Mouse (Mus musculus) hindbrain, embryonic 11.5 days (tissue): ENCODE measurements around the gene Gm49361. TPM values are rescaled to one million over a fixed set of nuclear protein-coding genes. Genes with fewer than 3 reads are reported as not detected.
A peak's percentile ranks its signal among the peaks of the same experiment; 100 is the strongest.

Source experiments
- ATAC-seq: fragments of 200-750 bp; cut with Nextera tagmentation; 2 replicates; pipeline ENCODE4 v1.8.0; 2017; ENCODE audit warnings: mild to moderate bottlenecking, moderate TSS enrichment, moderate library complexity; ENCODE audit not compliant: low FRiP score
- DNase-seq: peaks from one replicate; pipeline ENCODE4 v3.0.0-alpha.2; 2015; ENCODE audit warnings: low spot score
- H3K27ac ChIP-seq: fragments of 300-500 bp; sonication (generic); 2 replicates; pipeline ENCODE4 v1.5.1; 2014; ENCODE audit warnings: mild to moderate bottlenecking, low read depth, low read length
- H3K27me3 ChIP-seq: fragments of 300-500 bp; sonication (generic); 2 replicates; pipeline ENCODE4 v1.6.1; 2014; ENCODE audit warnings: mild to moderate bottlenecking, low read length, moderate library complexity, mixed read lengths; ENCODE audit not compliant: control insufficient read depth, insufficient read depth
- H3K36me3 ChIP-seq: fragments of 300-500 bp; sonication (generic); 2 replicates; pipeline ENCODE4 v1.6.1; 2014; ENCODE audit warnings: mild to moderate bottlenecking, low read length, moderate library complexity, mixed read lengths; ENCODE audit not compliant: control insufficient read depth, insufficient read depth
- H3K4me1 ChIP-seq: fragments of 300-500 bp; sonication (generic); replicated peaks from 2 replicates; pipeline ENCODE4 v1.6.1; 2014; ENCODE audit warnings: low read length, mixed read lengths; ENCODE audit not compliant: control insufficient read depth, insufficient read depth
- H3K4me2 ChIP-seq: fragments of 300-500 bp; sonication (generic); replicated peaks from 2 replicates; pipeline ENCODE4 v1.6.1; 2014; ENCODE audit warnings: mild to moderate bottlenecking, low read depth, low read length
- H3K4me3 ChIP-seq: fragments of 300-500 bp; sonication (generic); 2 replicates; pipeline ENCODE4 v1.5.1; 2014; ENCODE audit warnings: low read depth, low read length
- H3K9ac ChIP-seq: fragments of 300-500 bp; sonication (generic); 2 replicates; pipeline ENCODE4 v1.6.1; 2014; ENCODE audit warnings: low read depth, low read length
- H3K9me3 ChIP-seq: fragments of 300-500 bp; sonication (generic); 2 replicates; pipeline ENCODE4 v1.6.1; 2016; ENCODE audit warnings: low read length; ENCODE audit not compliant: control insufficient read depth
- WGBS: fragments of 180-500 bp; shearing (Covaris S2); extraction: QIAGEN DNeasy Blood & Tissue Kit; methylation state at CpG from one replicate; pipeline ENCODE4 v1.1.7; 2014; 5-methylcytosine and 5-hydroxymethylcytosine counted together
- polyA plus RNA-seq: library from polyadenylated mRNA; unstranded; fragments of >200 nt; fragmentation: Nextera tagmentation; extraction: Ambion mirVana; gene quantifications from 2 replicates; pipeline ENCODE4 v1.2.1, GENCODE M21; 2014

Gene Gm49361
- polyA plus RNA-seq, 1 experiment from 2014 or later = not detected

GRCm38 (mm10) chr14:57639153-57639552, 106.8 kb downstream of the Gm49361 start:
- Histone ChIP-seq H3K36me3 (no peaks in the 10 kb centered on the region), H3K4me3 (no peak overlapping the region), H3K9ac (no peak overlapping the region), H3K4me2 (no peak overlapping the region), H3K27ac (no peak overlapping the region), H3K4me1 (no peaks in the 10 kb centered on the region), H3K9me3 (no peaks in the 10 kb centered on the region), H3K27me3 (no peaks in the 10 kb centered on the region)
- DNase-seq = no peak
- WGBS = 94% methylated on average over 3 of the region's 3 CpGs
- ATAC-seq = no peak

DNA sequence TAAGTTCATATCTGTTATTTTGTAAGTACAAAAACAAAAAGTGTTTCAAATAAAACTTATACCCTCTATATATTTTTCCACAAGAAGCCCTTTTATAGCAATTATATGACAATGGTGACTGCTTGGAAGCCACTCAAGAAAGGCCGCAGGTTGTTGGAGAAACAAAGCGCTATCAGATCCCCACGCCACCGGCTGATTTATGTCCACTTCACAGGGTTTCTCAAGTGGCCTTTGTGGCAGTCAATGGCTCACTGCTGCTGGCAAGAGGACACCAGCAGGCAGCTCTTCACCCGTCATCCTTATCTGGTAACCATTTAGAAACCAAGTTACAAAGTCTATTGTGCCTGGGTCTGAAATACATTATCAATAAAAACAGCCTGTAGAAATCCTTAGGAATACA, 111.8 kb downstream of the Gm49361 start:
- no peaks in the 10 kb centered on the region for H3K36me3 ChIP-seq
- 47% methylated on average over 5 of the region's 5 CpGs for WGBS
- no peak overlapping the region for H3K9ac ChIP-seq
- H3K4me1 ChIP-seq = no peaks in the 10 kb centered on the region
- DNase-seq (no peak), ATAC-seq (no peak)
- no peak overlapping the region for H3K4me3 ChIP-seq
- H3K27ac ChIP-seq = no peak overlapping the region
- H3K4me2 ChIP-seq = no peak overlapping the region
- H3K27me3 ChIP-seq = no peaks in the 10 kb centered on the region
- no peaks in the 10 kb centered on the region for H3K9me3 ChIP-seq

DNA sequence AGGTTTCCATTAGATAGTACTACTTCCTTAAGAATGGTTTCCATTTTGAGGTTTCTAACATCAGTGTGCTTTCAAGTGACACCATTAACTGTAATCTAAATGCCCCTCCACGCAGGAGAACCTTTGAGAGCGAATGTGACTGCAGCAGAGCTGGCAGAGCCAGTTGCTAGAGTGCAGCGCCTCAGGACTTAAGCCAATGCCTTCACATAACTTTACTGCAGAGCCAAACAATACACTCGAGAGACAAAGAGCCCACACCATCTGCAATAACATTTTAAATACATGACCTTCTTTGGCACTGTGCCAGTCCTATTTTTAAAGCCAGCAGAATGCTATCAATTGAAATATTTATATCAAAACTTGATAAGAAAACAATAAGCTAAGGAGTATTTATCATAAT, 116.3 kb downstream of the Gm49361 start:
- no peaks in the 10 kb centered on the region for H3K9me3 ChIP-seq
- H3K27me3 ChIP-seq = no peaks in the 10 kb centered on the region
- ATAC-seq (no peak), DNase-seq (no peak)
- WGBS = 92% methylated on average over 4 of the region's 4 CpGs
- H3K36me3 ChIP-seq = no peaks in the 10 kb centered on the region
- no peak overlapping the region for H3K4me2 ChIP-seq
- H3K4me3 ChIP-seq = no peak overlapping the region
- H3K4me1 ChIP-seq = no peaks in the 10 kb centered on the region
- no peak overlapping the region for H3K27ac ChIP-seq
- no peak overlapping the region for H3K9ac ChIP-seq

DNA sequence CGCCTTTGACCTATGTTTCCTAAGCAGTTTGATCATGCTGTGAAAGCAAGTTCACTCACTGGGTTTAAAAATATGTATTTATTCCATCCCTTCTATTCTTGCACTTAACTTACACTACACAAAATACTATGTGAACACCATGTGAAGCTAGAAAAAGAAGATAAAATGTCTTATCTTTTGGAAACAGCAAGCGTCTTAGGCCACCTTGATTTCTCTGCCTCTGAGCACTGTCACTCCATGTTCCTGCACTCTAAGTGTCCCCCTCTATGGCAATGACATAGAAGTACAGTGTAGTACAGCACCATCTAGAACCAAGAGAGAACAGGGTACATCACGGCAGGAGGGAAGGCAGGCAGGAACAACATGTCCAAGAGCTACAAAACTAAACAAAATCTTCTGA, 123.0 kb downstream of the Gm49361 start:
- 79% methylated on average over 3 of the region's 3 CpGs for WGBS
- H3K9ac ChIP-seq = no peak overlapping the region
- no peak for ATAC-seq
- no peaks in the 10 kb centered on the region for H3K9me3 ChIP-seq
- H3K4me1 ChIP-seq = no peaks in the 10 kb centered on the region
- no peaks in the 10 kb centered on the region for H3K27me3 ChIP-seq
- H3K27ac ChIP-seq = no peak overlapping the region
- H3K4me3 ChIP-seq = no peak overlapping the region
- no peak for DNase-seq
- no peaks in the 10 kb centered on the region for H3K36me3 ChIP-seq
- H3K4me2 ChIP-seq = no peak overlapping the region

DNA sequence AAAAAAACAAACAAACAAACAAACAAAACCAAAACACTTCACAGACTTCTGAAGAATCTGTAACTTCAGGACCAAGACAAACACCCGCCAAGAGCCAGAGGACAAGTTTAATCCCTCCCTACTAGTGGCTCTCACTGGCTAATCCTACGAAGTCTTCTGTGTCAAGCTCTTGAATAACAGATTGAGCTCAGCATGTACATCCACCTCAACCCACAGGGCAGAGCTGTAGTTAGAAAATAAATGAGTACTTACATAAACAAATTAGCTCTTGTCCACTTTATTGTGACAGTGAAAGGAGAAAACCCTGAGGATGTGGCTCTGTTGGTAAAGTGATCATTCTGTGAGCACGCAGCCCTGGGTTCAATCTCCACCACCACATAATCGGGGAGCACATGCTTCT, 124.2 kb downstream of the Gm49361 start:
- Histone ChIP-seq H3K4me3 (no peak overlapping the region), H3K27me3 (no peaks in the 10 kb centered on the region), H3K9ac (no peak overlapping the region), H3K27ac (no peak overlapping the region), H3K36me3 (no peaks in the 10 kb centered on the region), H3K9me3 (no peaks in the 10 kb centered on the region), H3K4me2 (no peak overlapping the region), H3K4me1 (no peaks in the 10 kb centered on the region)
- 84% methylated on average over 4 of the region's 4 CpGs for WGBS
- DNase-seq = no peak
- ATAC-seq = no peak

GRCm38 (mm10) chr14:57620598-57621236, 125.2 kb downstream of the Gm49361 start:
- H3K4me2 ChIP-seq = no peak overlapping the region
- no peak for ATAC-seq
- no peak for DNase-seq
- H3K9ac ChIP-seq = no peak overlapping the region
- 72% methylated on average over 4 of the region's 4 CpGs for WGBS
- H3K9me3 ChIP-seq = no peaks in the 10 kb centered on the region
- H3K4me3 ChIP-seq = no peak overlapping the region
- H3K4me1 ChIP-seq = no peaks in the 10 kb centered on the region
- no peaks in the 10 kb centered on the region for H3K27me3 ChIP-seq
- no peak overlapping the region for H3K27ac ChIP-seq
- H3K36me3 ChIP-seq = no peaks in the 10 kb centered on the region

DNA sequence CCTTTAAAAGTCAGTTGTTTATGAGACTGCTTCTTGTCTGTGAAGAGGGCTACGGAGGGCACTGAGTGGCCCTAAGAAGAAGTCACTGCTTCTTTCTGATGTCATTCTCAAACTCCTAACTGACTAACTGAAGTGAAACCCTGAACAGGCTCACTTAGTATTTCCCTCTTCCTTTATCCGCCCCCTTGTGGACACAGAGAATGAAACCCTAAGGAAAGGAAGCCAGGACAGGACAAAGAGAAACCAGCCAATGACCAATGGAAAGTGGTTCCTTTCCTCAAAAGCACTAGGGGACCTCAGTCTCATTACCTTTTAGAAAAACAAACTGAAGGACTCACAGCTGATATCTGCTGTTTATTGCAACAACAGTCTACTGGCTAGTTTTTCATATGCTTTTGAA, 126.4 kb downstream of the Gm49361 start:
- H3K4me1 ChIP-seq = no peaks in the 10 kb centered on the region
- no peak overlapping the region for H3K27ac ChIP-seq
- ATAC-seq (no peak), DNase-seq (peak; percentile 70)
- H3K36me3 ChIP-seq = no peaks in the 10 kb centered on the region
- WGBS = 58% methylated on average over 2 of the region's 2 CpGs
- H3K4me3 ChIP-seq = no peak overlapping the region
- no peak overlapping the region for H3K4me2 ChIP-seq
- no peaks in the 10 kb centered on the region for H3K27me3 ChIP-seq
- H3K9me3 ChIP-seq = no peaks in the 10 kb centered on the region
- no peak overlapping the region for H3K9ac ChIP-seq

DNA sequence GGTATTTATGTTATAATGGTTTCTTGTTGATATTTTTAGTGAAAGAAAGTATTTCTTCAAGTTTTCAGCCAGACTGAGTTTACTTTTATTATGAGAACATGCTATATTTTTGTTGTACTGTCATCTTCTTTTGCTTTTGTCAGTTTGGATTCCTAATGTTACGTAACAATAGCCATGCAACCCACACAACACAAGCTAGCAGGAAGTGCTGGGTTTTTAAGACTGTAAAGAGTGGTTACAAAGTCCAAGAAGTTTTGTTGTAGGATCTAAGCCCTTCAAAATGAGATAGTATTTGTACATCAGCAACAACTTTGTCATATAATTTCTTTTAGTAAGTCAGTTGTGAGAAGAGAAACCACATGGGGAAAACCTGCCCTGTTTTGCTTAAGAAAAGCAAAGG, 128.2 kb downstream of the Gm49361 start:
- H3K4me3 ChIP-seq = no peak overlapping the region
- H3K9ac ChIP-seq = no peak overlapping the region
- H3K36me3 ChIP-seq = no peaks in the 10 kb centered on the region
- no peak for DNase-seq
- H3K27ac ChIP-seq = no peak overlapping the region
- H3K9me3 ChIP-seq = no peaks in the 10 kb centered on the region
- 94% methylated on average over 1 of the region's 1 CpGs for WGBS
- no peaks in the 10 kb centered on the region for H3K4me1 ChIP-seq
- no peak overlapping the region for H3K4me2 ChIP-seq
- no peak for ATAC-seq
- H3K27me3 ChIP-seq = no peaks in the 10 kb centered on the region

DNA sequence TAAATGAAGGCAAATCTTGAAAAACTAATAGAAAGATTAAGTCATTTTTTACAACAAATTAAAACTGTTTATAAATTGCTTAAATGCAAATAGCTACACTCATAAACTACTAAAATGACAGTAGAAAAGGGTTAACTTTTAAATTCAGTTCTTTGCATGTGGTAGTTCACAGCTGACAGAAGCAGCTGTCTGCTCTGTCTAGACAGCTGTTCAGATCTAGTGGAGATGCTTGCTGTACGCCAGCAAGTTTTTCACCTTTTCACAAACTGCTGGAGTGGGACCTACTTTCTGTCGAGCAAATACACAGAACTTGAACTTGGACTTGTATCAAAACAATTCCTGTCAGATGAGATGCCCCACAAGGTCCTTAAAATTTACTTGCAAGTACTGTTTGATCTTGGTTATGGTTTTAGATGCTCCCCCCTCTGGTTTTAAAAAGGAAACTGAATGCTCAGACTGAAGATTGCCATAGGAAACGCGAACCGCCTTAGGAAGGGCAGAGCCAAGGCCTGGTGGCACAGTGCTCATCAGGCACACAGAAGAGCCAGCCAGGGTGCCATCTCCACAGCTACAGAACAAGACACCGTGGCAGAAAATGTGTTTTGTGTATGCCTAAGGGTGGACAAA, 129.5 kb downstream of the Gm49361 start:
- WGBS = 87% methylated on average over 6 of the region's 6 CpGs
- H3K27ac ChIP-seq = no peak overlapping the region
- no peak overlapping the region for H3K9ac ChIP-seq
- H3K4me2 ChIP-seq = no peak overlapping the region
- H3K27me3 ChIP-seq = no peaks in the 10 kb centered on the region
- no peak for DNase-seq
- no peaks in the 10 kb centered on the region for H3K9me3 ChIP-seq
- no peaks in the 10 kb centered on the region for H3K4me1 ChIP-seq
- no peaks in the 10 kb centered on the region for H3K36me3 ChIP-seq
- H3K4me3 ChIP-seq = no peak overlapping the region
- ATAC-seq = no peak
